Mouse (Mus musculus) layer of hippocampus, adult 18-20 months (tissue): ENCODE measurements around the gene Xpc. TPM values are rescaled to one million over a fixed set of nuclear protein-coding genes. Genes with fewer than 3 reads are reported as not detected.

ENCODE experiments used
- DNase-seq, 2 experiments: peaks; one replicate each; pipeline ENCODE4 v3.0.0; 2022; ENCODE audit warnings: low spot score in 2 of 2
- total RNA-seq, 2 experiments: library from RNA; stranded (reverse); gene quantifications; 2 replicates each; pipeline ENCODE4 v1.2.3; 2021

The Xpc gene
- total RNA-seq, 2 experiments from 2014 or later, result 11.8 to 14.6 TPM

DNA sequence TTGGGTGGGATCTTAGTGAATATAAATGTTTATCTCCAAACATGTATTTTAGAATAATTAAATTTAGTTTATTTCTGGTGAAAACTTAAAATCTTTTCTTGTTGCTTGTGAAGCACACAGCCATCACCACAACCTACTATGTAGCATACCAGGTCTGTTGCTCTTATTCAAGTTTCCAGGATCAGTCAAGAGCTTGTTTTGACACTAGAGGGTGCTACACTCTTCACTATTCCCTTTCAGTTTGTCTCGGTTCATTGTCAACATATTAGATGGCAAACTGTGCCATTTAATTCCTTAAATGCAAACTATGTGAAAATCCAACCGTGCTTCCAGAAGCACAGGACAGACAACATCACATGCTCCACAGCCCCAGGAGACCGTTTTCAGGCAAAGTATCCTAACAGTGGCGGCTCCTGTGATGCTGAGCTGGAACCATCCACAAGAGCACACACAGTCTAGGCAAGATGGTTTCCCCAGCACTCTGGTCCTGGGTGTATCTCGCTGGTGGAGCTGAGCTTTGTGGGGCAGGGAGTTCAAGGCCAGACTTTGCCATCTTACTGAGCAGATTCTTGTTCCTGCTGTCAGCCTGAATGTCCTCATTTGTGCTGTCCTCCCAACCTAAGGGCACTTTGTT is 11.7 kb upstream of the Xpc start:
- peak in 1 of 2 experiments; percentile 69 for DNase-seq

DNA sequence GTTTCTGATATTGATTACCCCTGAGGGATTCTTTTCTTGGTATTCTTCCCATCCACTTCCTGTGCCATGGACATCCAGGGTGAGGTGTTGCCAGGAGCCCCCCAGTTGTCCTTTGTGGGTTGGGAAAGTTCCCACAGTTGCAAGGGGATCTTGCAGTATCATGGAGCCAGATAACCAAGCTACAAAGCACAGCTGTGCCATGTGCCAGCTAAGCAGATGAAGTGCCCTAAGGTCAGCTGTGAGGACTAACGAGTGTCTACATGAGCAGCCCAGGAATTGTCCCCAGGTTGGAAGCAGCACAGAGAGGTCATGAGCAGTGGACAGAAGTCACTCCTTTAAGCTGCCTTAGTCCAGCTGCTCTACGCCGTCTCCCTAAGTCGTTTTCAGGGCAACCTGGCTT is 9.9 kb upstream of the Xpc start:
- DNase-seq, result no peak

DNA sequence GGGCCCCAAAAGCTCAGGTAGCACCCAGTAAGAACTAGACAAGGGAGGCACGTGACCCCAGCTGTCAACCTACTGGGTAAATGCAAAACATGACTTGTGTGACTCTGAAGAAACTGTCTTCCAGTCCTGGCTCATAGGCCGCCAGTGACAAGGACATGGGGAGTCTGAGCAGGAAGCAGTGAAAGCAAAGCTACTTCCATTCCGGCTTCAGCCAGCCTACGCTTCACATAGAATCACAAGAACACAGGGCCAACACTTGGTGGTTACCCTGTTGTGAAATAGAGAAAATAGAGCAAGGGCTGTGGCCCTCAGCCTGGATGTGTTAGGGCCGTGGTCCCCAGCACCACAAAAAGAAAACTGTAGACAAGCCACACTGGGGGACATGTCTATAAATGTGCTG is 7.1 kb upstream of the Xpc start:
- DNase-seq, result no peak

DNA sequence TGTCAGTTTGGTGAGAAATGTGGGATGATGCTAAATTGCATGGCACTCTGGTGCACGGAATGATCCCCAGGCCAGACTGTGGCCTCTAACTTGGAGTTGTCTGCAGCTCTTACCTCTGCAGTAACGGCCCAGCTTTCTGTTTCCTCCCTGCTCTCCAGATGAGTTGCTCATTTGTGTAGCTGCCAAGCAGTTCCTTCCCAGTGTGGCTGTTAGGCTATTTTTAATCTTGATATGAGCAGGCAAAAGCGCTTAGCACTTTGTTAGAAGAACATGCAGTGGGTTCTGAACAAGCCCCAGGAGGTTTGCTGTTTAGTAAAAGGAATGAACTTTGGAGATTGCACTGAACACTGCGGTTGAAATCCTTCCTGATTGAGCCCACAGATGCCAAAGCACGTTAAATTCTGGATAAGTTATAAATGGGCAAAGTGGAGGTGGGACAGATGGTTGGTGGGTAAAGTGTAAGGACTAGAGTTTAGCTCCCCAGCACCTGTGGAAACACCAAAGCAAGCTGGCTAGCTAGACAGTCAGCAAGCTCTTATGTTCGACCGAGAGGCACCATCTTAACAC is 2.8 kb upstream of the Xpc start:
- DNase-seq, result peak in 1 of 2 experiments; percentile 25

DNA sequence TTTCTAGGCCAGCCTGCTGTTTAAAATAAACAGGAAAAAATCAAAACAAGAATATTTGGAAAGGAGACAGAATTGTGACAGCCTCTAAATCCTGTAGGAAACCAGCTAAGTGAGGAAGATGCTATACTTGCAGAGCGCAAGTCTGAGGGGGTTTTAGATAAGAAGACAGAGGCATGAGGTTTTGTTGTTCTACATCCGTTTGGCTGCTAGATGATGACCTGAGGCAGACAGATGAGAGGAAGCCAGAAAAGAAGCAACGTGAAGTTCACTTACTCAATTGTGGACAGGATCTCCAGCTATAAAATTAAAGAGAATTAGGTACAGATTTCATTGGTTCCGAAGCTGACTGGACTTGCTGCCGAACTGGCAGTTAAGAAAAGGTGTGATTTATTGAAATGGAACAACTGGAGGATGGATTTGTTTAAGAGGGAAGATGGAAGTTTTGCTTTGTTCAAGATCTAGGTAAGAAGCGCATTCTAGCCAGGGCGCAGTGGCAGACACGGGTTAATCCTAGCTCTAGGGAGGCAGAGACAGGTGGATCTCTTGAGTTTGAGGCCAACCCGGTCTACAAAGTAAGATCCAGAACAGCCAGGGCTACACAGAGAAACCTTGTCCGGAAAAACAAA is 838 bp downstream of the Xpc start:
- no peak for DNase-seq

DNA sequence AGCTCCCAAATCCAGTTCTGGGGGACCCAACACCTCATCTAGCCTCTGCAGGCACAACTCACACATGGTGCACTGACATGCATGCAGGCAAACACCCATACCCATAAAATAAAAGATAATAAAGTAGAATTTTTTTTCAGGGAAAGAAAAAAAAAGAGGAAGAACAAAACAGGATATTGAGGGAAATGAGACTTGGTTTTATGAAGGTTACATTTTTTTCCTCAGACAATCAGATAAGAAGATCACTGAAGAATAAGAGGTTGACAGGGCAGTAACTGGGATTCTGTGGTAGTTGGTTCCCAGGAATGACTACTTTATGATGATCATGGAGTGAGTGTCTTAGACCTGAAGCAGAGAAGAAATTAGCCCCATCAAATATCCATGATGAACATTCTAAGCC is 1.6 kb downstream of the Xpc start:
- no peak for DNase-seq

DNA sequence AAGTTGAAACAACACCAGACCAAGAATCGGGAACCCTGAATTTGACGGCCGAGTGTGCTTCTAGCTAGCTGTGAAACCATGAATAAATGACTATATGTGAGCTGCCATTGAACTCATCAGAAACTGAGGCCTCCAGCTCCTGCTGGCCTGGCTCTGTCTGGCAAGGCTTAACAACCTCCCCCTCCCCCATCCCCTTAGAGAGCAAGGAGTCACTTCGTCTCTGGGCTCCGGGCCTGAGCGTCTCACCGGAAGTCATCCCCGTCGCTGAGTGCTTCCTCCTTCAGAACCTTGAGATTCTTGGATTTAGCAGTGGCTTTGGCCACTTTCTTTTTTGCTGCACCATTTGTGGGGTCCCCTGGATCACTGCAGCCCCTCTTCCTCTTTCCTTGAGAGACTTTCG is 5.5 kb downstream of the Xpc start:
- no peak for DNase-seq

DNA sequence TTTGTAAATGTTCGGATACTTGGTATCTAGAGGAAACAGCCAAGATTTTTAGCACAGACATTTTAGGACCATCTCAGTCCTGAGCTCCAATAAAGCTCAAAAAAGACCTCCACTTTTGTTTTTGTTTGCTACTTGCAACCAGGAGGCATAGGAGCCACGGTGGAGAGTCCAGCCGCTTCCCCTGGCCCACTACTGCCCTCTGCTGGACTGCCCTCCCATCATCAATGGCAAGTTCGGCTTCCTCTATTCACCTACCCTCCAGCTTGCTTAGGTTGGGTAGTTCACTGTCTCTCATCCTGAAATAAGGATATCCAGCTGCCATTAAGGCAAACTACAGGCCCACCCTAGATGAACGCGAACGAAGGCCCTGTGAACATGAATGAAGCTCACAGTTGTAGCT is 6.4 kb downstream of the Xpc start:
- peak in 1 of 2 experiments; percentile 43 for DNase-seq

DNA sequence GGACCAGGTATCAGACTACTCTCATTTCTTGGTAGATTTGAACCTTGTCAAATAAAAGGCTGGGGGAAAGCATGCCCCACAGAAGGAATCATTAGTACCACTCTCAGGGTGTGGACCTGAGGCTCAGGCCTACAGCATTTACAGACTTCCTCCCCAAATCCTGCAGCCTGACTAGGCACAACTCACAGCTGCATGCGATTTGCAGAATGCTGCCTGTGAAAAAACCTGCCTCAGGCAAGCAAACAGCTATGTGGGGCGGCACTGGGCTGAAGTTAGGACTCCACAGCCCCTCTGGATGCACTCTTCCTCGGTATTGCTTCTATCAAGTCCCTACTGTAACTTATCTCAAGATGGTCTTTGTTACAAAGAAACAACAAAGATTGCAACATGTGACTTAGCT is 7.6 kb downstream of the Xpc start:
- DNase-seq, result no peak

DNA sequence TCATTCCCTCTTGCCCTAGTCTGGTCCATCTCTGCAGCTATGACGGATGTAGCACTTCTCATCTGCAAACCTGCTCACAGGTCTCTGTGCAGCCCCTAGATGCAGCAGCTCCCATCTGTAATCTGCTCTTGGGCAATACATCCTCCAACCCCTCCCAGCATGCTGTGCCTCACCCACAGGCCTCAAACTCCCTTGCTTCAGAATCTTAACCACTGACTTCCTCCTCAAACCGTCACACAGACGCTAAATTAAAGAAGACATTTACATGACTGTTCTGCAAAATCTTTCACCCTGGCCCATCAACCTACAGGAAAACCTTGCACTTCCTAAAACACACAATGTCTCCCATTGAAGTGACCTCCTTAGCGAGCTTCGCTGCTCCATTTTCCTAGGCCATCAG is 9.7 kb downstream of the Xpc start:
- no peak for DNase-seq

DNA sequence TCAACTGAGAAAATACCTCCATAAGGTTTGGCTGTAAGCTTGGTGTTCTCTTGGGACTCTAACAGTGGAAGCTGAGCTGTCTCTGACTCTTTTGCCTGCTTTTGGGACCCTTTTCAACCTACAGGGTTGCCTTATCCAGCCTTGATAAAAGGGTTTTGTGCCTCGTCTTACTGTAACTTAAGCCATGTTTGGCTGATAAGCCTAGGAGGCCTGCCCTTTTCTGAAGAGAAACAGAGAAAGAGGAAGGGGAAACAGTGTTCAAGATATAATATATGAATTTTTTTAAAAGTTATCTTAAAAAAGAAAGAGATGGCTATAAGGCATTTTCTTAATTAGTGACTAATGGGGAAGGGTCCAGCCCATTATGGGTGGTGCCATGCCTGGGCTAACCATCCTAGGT is 12.4 kb downstream of the Xpc start:
- DNase-seq, result no peak

DNA sequence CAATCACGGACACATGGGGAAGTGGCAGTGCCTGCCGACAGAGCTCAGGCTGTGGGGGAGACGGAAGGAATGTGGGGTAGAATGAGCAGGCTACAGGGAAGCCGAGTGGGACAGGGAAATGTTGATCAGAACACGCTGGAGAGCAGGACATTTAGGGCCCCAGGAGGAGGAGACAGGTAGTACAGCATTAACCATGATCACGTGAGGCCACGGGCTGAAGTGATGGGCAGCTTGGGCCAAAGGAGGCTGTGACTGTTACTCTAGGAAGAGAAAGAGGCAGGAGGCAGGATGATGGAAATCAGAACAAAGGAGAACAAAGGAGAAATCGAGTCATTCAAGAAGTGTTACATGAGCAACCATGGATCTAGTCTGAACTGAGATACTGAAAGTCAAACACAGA is 21.2 kb downstream of the Xpc start:
- DNase-seq, result no peak

DNA sequence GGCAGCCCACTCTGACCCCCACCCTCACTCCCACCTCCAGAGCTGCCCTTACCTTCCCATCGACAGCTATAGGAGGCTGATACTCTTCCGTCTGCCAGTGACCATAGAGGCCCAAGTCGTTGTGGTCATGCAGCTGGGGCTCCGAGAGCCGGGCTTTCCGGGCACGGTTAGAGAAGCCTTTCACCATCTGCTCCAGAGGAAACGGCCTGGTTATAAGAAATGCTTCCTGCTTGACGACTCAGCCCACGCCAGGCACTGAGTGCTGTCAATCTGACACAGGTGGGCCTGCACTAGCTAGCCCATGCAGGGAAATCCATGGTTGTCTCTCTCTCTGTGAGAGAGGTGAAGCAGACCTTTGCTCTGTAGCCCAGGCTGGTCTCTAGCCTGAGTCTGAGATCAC is 22.6 kb downstream of the Xpc start:
- no peak for DNase-seq

DNA sequence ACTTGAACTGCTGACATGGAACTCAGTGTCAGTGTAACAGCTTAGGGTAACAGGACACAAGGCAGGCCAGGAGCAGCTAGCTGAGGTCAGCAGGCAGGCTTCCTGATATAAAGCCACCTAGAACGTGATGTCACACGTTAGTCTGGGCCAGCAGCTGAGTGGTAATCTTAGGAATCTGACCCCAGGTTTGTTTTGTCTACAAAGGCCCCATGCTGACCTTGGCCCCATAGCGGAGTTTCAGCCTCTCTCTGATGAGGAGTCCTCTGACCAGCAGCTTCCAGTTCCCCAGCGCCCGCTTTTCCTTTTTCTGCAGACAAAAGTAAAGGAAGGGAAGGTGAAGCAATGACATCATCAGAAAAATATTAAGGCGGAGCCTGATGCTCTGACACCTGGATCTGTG is 24.7 kb downstream of the Xpc start:
- DNase-seq, result no peak

DNA sequence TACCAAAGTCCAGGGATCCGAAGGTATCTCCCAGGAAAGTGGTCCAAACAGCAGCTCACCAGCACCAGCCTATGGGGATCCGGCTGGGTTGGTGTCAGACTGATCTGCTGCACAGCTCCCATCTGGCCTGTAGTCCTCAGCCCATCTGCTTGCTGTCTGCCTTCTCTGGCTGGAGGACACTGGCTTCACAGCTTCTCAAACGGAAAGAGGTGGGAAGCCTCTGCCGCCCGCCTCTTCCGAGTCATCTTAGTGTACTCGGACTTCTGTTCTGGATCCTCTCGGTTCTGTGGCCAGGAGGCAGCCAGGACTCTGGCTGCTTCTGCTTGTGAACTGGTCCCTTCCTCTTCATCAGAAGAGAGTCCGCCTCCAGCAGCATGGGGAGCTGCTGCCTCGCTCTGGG is 25.8 kb downstream of the Xpc start:
- DNase-seq, result peak; percentile 55 to 72

DNA sequence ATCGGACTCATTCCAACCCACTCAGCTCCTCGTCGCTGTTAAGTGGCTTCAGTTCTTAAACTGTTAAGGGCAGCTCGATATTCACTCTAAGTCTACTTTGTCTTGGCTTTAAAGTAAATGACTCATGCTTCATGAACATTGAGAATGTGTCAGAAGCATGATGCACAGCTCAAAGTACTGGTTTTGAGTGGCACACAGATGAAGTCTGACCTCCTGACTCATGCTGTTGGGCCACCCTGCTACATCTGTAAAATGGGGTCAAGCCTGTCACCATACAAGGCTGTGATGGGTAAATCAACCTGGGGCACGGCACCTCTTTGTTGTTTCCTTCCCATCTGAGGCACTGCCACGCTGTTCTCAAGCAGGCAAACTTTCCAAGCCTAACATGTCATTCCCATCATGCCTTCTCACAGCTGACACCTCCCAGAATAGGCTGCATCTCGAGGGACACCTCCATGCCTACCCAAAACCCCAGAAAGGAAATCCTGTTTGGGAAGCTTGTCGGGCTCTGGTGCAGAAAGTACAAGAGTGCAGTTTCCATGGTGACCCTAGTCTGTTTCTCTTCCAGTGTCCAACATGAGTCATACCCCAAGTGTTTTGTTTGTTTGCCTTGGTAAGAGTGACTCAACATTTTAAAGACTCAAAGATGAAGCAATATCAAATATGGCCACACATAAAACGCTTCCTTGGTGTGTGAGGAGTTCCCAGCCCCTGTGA is 27.0 kb downstream of the Xpc start:
- peak in 1 of 2 experiments; percentile 51 for DNase-seq

DNA sequence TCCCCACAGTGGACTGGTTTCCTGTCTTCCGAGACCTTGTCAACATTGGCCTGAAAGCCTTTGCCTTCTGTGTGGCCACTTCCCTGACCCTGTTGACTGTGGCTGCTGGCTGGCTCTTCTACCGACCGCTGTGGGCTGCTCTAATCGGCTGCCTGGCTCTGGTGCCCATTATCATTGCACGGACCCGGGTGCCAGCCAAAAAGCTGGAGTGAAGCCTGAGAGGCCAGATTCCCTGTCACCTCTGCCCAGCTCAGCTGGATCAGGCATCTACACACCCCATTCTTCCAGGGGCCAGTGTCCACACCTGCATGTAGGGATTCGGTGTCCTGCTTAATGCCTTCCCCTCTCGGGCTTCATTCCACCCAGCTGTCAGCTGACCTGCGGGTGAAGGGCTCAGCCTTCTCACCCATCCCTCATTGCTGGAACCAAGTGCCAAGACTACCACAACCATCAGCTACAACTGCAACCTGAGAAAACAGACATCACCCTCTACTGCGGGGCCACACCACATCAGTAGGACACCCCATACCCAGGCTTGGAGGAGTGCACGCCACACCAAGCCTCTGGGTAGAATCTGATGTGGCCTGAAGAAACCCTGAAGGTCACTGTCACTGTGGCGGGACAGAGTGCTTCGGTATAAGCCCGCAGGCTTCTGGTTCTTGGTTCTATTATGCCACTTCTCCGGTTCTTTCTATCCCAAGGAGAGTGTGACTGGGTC is 28.8 kb downstream of the Xpc start:
- DNase-seq, result no peak

DNA sequence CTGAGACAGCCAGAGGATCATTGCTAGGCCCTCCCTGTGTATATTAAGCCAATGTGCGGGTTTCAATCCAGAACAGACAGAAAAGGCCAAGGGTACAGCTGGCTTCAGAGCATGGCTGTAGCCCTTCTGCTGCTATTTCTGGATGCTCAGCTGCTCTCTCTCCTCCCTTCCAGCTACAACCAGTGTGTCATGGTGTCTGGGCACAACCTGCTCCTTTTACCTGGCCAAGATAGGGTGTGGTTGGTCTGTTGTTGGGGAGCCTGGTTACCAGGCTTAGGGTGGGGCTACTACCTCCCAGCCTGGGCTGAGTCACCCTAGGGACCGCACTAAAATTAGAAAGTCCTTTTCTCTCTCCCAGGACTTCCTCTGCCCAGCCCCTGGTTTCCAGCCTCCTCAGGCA is 32.3 kb downstream of the Xpc start:
- DNase-seq, result no peak

DNA sequence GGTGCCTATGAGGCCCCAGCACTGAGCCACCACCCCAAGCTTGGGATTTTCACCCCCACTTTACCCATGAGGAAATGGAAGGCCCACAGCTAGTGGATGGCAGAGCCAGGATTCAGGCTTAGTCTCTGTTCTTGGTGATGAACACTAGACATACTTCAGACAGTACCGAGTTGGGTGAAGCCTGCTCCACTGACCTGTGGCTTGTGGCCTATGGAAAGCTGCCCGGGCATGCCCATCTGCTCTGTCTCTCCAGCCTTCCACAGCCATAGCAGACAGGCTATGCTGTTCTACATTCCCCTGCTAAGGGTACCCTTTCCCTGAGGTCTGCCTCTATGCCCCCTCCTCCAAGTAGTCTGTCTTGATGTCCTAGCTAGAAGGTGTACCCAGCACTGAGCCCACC is 39.1 kb downstream of the Xpc start:
- DNase-seq, result no peak

DNA sequence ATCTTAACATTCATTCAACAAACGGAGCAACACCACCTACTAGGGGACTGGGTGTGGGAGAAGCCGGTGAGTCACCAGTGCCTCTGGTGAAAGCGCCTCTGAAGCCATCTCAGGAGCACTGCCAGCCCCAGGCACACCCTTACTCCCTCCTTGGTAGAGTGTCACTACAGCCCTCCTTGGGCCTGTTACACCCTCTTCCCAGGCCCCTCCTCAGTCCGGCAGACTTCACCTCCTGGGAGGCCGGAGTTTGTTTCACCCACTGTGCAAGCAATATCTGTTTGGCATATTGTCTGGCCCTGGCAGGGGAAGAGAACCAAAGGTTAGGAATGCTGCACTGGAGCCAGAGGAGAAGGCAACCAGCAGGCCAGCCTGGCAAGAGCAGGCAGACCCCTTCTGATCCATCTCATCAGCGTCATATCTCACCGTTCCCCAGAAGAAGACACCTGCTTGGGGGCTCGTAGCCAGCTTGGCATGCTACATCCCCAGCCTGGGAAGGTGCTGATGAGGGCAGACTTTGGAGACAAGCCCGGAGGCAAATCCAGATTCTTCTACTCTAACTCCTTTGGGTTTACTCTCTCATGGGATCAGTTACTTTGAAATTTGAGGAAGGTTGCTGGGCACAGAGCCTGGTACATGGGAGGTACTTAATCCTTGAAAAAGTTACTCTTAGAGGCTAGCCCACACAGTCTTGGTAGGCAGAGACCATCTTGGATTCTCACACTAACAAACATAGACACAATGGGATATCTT is 41.1 kb downstream of the Xpc start:
- DNase-seq, result no peak

DNA sequence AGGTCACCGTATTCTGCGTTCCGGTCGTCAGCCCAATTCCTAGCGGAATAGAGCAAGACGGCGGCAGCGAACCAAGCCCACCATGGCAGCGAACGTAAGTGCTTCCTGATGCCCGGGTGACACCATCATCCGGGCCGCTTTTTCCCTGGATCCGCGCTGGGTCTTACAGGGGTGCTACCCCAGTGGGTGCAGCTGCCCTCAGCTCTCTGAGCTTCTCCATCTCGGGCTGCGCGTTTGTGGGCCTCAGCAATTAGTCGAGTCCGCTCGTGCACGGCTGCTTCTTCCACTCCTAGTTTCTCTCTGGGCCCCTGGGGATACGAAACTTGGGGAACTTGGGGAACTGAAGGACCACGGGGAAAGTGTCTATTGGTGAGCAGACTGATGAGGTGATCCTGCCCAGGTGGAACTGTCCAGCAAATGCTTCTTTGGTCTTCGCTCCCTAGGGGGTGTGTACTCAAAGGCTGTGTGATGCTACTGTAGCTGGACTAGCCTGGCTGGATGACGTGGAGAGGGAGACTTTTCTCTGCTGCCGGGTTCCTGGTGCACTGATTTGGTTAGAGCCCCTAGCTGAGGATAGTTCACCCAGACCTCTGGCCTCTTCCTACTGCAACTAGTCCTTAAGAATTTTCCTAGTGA is 41.8 kb downstream of the Xpc start:
- DNase-seq, result no peak
